ENCODE assay signal across 8 mouse cellular contexts in genomic region chr3:116423353-116424159, GRCm38 (mm10). TPM values are rescaled to one million over a fixed set of nuclear protein-coding genes. Genes with fewer than 3 reads are reported as not detected.
A peak's percentile ranks its signal among the peaks of the same experiment; 100 is the strongest.
DNase-seq lines count a peak whose midpoint lies in the region; ATAC-seq and TF ChIP-seq lines count a peak whose summit lies in the region.

Gene Cdc14a, minus strand, starts transcription at chr3:116424032.

- DNase-seq in A20 (ENCODE audit: low read depth, low spot score) = peak; percentile 94
- peak; percentile 52 to 67 for DNase-seq in adrenal gland, postnatal 4 days (ENCODE audit: low spot score in 2 of 2)
- DNase-seq in heart, adult 2 months = peak; percentile 84 to 86
- peak; percentile 83 for DNase-seq in kidney, adult 9 months
- peak; percentile 76 for DNase-seq in liver, adult 2 months (ENCODE audit: extremely low read depth, low read depth, low spot score)
- DNase-seq in splenic B cell, adult 2 months (ENCODE audit: low read depth, low spot score) = peak; percentile 80

- TF ChIP-seq CTCF in heart, adult 2 months (IDR thresholded peaks at IDR 0.05) = no peak
- TF ChIP-seq CTCF in liver, adult 2 months (IDR thresholded peaks at IDR 0.05; ENCODE audit: low read depth, low read length) = no peak

- H3K4me2 ChIP-seq in embryonic facial prominence, embryonic 13.5 days = peak within 1 kb of the TSS; percentile 89
- H3K4me2 ChIP-seq in myocyte (ENCODE audit: low read depth) = peak within 1 kb of the TSS; percentile 99

- peak within 1 kb of the TSS; percentile 94 for H3K4me3 ChIP-seq in embryonic facial prominence, embryonic 13.5 days
- H3K4me3 ChIP-seq in heart, adult 2 months = peak within 1 kb of the TSS; percentile 80
- peak within 1 kb of the TSS; percentile 70 for H3K4me3 ChIP-seq in liver, adult 2 months (ENCODE audit: insufficient read depth, low read depth, low read length)
- H3K4me3 ChIP-seq in myocyte = peak within 1 kb of the TSS; percentile 82

- H3K79me2 ChIP-seq in heart, adult 2 months (replicated peaks; ENCODE audit: control insufficient read depth, insufficient read depth, low read length) = no peaks in the 10 kb centered on the region
- H3K79me2 ChIP-seq in liver, adult 2 months (ENCODE audit: control insufficient read depth, insufficient read depth, low read length) = no peaks in the 10 kb centered on the region
- H3K79me2 ChIP-seq in myocyte (ENCODE audit: control insufficient read depth, insufficient read depth) = no peaks in the 10 kb centered on the region

- intact Hi-C loops in heart, adult 2 months (cut with DNase I) = loop anchor here (1.0 to 5.0 kb wide), 5 partner anchors 39 to 171 kb away; partner anchors contain the start of genes Dbt and Sass6

- under 1% methylated on average over 63 of the region's 64 CpGs for WGBS in embryonic facial prominence, embryonic 13.5 days
- WGBS in heart, adult 2 months = under 1% methylated on average over 63 of the region's 64 CpGs
- under 1% methylated on average over 64 of the region's 64 CpGs for WGBS in liver, adult 2 months

- peak within 1 kb of the TSS; percentile 96 for H3K27ac ChIP-seq in embryonic facial prominence, embryonic 13.5 days
- peak within 1 kb of the TSS; percentile 79 for H3K27ac ChIP-seq in heart, adult 2 months
- 0 out of 2 replicates have a peak within 1 kb of the TSS, but pooled peaks have one; percentile 0 for H3K27ac ChIP-seq in liver, adult 2 months (replicated peaks; ENCODE audit: insufficient read depth, low read depth, low read length)

- peak within 1 kb of the TSS; percentile 88 for H3K9ac ChIP-seq in embryonic facial prominence, embryonic 13.5 days
- peak within 1 kb of the TSS; percentile 87 for H3K9ac ChIP-seq in heart, adult 2 months (ENCODE audit: low read depth, low read length)
- peak within 1 kb of the TSS; percentile 83 for H3K9ac ChIP-seq in liver, adult 2 months (ENCODE audit: low read depth, low read length)

- peak; percentile 79 for TF ChIP-seq POLR2A in heart, adult 2 months (IDR thresholded peaks at IDR 0.05; ENCODE audit: insufficient read depth, low read depth, low read length)
- TF ChIP-seq POLR2A in liver, adult 2 months (IDR thresholded peaks at IDR 0.05; ENCODE audit: extremely low read depth, insufficient read depth, low read length) = peak; percentile 50; the same call in 1 of the 2 replicates
- peak; percentile 93 for TF ChIP-seq POLR2A in myocyte (IDR thresholded peaks at IDR 0.05; ENCODE audit: insufficient read length, low read depth)

- peaks cover 18% of the 10 kb centered on the region for H3K4me1 ChIP-seq in embryonic facial prominence, embryonic 13.5 days
- no peaks in the 10 kb centered on the region for H3K4me1 ChIP-seq in heart, adult 2 months (ENCODE audit: control insufficient read depth, insufficient read depth, low read length)
- H3K4me1 ChIP-seq in liver, adult 2 months (ENCODE audit: control insufficient read depth, insufficient read depth, low read length) = no peaks in the 10 kb centered on the region

- peak; percentile 86 for ATAC-seq in embryonic facial prominence, embryonic 13.5 days (ENCODE audit: insufficient number of reproducible peaks, insufficient read depth, low FRiP score, low TSS enrichment, low read depth)

- no peaks in the 10 kb centered on the region for H3K27me3 ChIP-seq in embryonic facial prominence, embryonic 13.5 days
- no peaks in the 10 kb centered on the region for H3K27me3 ChIP-seq in heart, adult 2 months (ENCODE audit: control insufficient read depth, insufficient read depth, low read length)
- H3K27me3 ChIP-seq in liver, adult 2 months (ENCODE audit: control insufficient read depth, insufficient read depth, low read length) = no peaks in the 10 kb centered on the region
- H3K27me3 ChIP-seq in myocyte (ENCODE audit: control insufficient read depth, insufficient read depth, insufficient read length) = no peaks in the 10 kb centered on the region
- H3K27me3 ChIP-seq in splenic B cell, adult 2 months (ENCODE audit: control insufficient read depth, insufficient read depth, low read length, poor library complexity, severe bottlenecking) = no peaks in the 10 kb centered on the region

- peak within 1 kb of the TSS; percentile 12 for H3ac ChIP-seq in myocyte (ENCODE audit: control insufficient read depth, insufficient read length)

- no peak for TF ChIP-seq EP300 in heart, adult 2 months (IDR thresholded peaks at IDR 0.05; ENCODE audit: insufficient read depth, low read depth, low read length)

- peaks cover 6% of the 10 kb centered on the region for H3K36me3 ChIP-seq in embryonic facial prominence, embryonic 13.5 days
- no peaks in the 10 kb centered on the region for H3K36me3 ChIP-seq in heart, adult 2 months (ENCODE audit: control insufficient read depth, insufficient read depth, low read length)
- no peaks in the 10 kb centered on the region for H3K36me3 ChIP-seq in liver, adult 2 months (ENCODE audit: control insufficient read depth, insufficient read depth, low read length)
- H3K36me3 ChIP-seq in myocyte (ENCODE audit: control insufficient read depth, insufficient read depth) = no peaks in the 10 kb centered on the region
- H3K36me3 ChIP-seq in splenic B cell, adult 2 months (ENCODE audit: control insufficient read depth, insufficient read depth, low read length, poor library complexity, severe bottlenecking) = peaks cover 10% of the 10 kb centered on the region; the same call in 1 of the 2 replicates

- no peaks in the 10 kb centered on the region for H3K9me3 ChIP-seq in embryonic facial prominence, embryonic 13.5 days

TF ChIP-seq in myocyte, 11 proteins besides CTCF, POLR2A, EP300 and RAD21:
- TF ChIP-seq POLR2AphosphoS2 (IDR thresholded peaks at IDR 0.05; ENCODE audit: insufficient read length, low read depth) (peak; percentile 82), USF1 (IDR thresholded peaks at IDR 0.05; ENCODE audit: low read depth) (no peak), MYOD1 (IDR thresholded peaks at IDR 0.05; ENCODE audit: control insufficient read depth in 1 of 3, insufficient read length in 2 of 3, low read depth in 2 of 3) (peak in 2 of 3 experiments; percentile 75 to 82), MYOG (IDR thresholded peaks at IDR 0.05; ENCODE audit: control insufficient read depth in 1 of 3, insufficient read depth in 1 of 3, insufficient read length in 2 of 3, low read depth in 2 of 3) (peak in 2 of 3 experiments; percentile 45 to 69), SRF (IDR thresholded peaks at IDR 0.05; ENCODE audit: control insufficient read depth, insufficient read length, low read depth) (no peak)
TF ChIP-seq in myocyte: peak in this region for 3.

RNA-seq across cellular contexts. Expression of gene Cdc14a, which starts in this region (rescaled TPM):
- 10 to 100 TPM; 17.9 to 19.3 TPM for total RNA-seq in adrenal gland, postnatal 4 days (2021)
- polyA plus RNA-seq in embryonic facial prominence, embryonic 13.5 days (2015; fragmentation: Nextera tagmentation; extraction: Ambion mirVana) = 8.9 and 9.6 TPM in 2 replicates
- 1 to 10 TPM; 2.8 to 3.4 TPM for total RNA-seq in heart, adult 2 months (2021)
- polyA plus RNA-seq in heart, adult 2 months (2012; rRNA removed) = 1.3 and 1.6 TPM in 2 replicates
- total RNA-seq in liver, adult 2 months (2014; rRNA removed) = 1.1 and 1.5 TPM in 2 replicates
- polyA plus RNA-seq in liver, adult 2 months (2012; rRNA removed) = 0.35 and 0.50 TPM in 2 replicates
- 0.65 TPM for polyA plus RNA-seq in myocyte (2012; fragmentation: generic; extraction: Trizol)

Comparison
In these comparisons a context has a peak if more than half of its experiments do, and no peak if none do; other contexts are left out.
1. Peak in every context shown above with its lines: DNase-seq, ATAC-seq, H3K4me3 ChIP-seq and H3K27ac ChIP-seq.
2. H3K27ac ChIP-seq: peak in every context shown above with its lines; median percentile 96 in embryonic facial prominence, embryonic 13.5 days; 79 in heart, adult 2 months; 0 in liver, adult 2 months.